Mouse (Mus musculus): ENCODE data around the gene Tram1l1.
"Not testable (repeated sequence)": the region's sequence is repeated elsewhere in the genome, so short reads cannot be mapped to it uniquely, and the experiment has no call there.

Tram1l1 gene

GRCm38 (mm10) chr3:124320821-124321576, at the start of gene Tram1l1:
Gene Tram1l1 (plus strand): TSS chr3:124320855.
- DNase-seq: peak; percentile 76

GRCm38 (mm10) chr3:124271229-124271628, 49.4 kb upstream of the Tram1l1 start:
- no peak for DNase-seq

GRCm38 (mm10) chr3:124271668-124272067, 49.0 kb upstream of the Tram1l1 start:
- DNase-seq: no peak

- DNase-seq: peak; percentile 48
Measured at GRCm38 (mm10) chr3:124272465-124273089, 48.1 kb upstream of the Tram1l1 start.

- peak; percentile 72 for DNase-seq
Measured at GRCm38 (mm10) chr3:124274928-124275609, 45.6 kb upstream of the Tram1l1 start.

- DNase-seq: not testable (repeated sequence)
Measured at GRCm38 (mm10) chr3:124288936-124289335, 31.7 kb upstream of the Tram1l1 start.

- no peak for DNase-seq
Measured at GRCm38 (mm10) chr3:124319254-124319653, 1.4 kb upstream of the Tram1l1 start.

GRCm38 (mm10) chr3:124320398-124320797, 257 bp upstream of the Tram1l1 start:
- DNase-seq: peak; percentile 18

DNA sequence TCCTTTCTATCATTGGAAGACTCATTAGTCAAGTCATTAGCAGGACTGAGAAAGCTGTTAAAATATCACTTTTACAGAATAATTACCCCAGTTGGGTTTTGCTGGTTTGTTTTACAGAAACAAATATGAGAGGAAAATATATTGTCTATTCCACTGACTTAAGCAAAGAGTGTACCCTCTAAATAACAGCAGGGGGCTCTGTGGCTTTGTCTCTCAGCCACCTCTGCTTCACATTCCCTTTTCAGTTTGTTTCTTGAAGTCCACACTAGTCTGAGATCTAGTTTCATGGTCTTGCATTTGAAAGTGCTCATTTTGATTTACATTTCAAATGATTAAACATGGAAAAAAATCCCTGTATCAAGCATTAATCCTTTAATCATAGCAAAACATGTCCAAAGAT, 25.8 kb downstream of the Tram1l1 start:
- DNase-seq: no peak

GRCm38 (mm10) chr3:124357533-124357932, 36.9 kb downstream of the Tram1l1 start:
- no peak for DNase-seq

DNA sequence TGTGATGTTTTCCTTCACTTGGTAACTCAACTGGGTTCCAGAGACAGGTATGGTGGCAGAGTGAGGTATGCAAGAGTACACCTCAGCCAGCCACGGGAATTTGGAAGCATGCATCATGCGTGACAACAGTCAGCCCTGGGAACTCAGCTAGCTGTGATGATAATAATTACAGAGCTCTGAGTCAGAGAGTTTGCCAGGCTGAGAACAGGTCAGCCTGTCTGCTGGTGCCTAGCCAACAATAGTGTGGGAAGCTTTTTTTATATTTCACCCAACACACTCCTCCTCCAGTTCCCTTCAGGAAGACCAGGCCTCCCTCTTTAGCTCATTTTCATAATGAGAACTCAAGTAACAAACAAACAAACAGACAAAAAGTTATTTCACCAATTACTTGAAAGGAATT, 51.4 kb downstream of the Tram1l1 start:
- no peak for DNase-seq
